Mouse (Mus musculus): Measurements from ENCODE around the gene Nutm1. TPM values are rescaled to one million over a fixed set of nuclear protein-coding genes. Genes with fewer than 3 reads are reported as not detected.
A peak's percentile ranks its signal among the peaks of the same experiment; 100 is the strongest.

The Nutm1 gene
- total RNA-seq, 1 experiment from 2014 or later = not detected

GRCm38 (mm10) chr2:112261748-112262653, 2.9 kb upstream of the Nutm1 start, which contains the start of gene Nop10:
Gene Nop10 (plus strand): TSS chr2:112261926.
- peak; percentile 90 for DNase-seq

- DNase-seq = peak; percentile 57
Observed at GRCm38 (mm10) chr2:112254675-112255515, 4.2 kb downstream of the Nutm1 start.

GRCm38 (mm10) chr2:112249780-112250453, 9.2 kb downstream of the Nutm1 start:
- DNase-seq = no peak

GRCm38 (mm10) chr2:112247323-112247722, 11.8 kb downstream of the Nutm1 start:
- DNase-seq = no peak

- DNase-seq = no peak
Observed at GRCm38 (mm10) chr2:112246193-112246592, 12.9 kb downstream of the Nutm1 start.

- no peak for DNase-seq
Observed at GRCm38 (mm10) chr2:112245307-112245706, 13.8 kb downstream of the Nutm1 start.

GRCm38 (mm10) chr2:112241787-112242186, 17.3 kb downstream of the Nutm1 start:
- DNase-seq = no peak

- DNase-seq = peak; percentile 30
Observed at GRCm38 (mm10) chr2:112239935-112240721, 19.0 kb downstream of the Nutm1 start.

GRCm38 (mm10) chr2:112239212-112239934, 19.7 kb downstream of the Nutm1 start, which contains the start of gene Lpcat4:
Gene Lpcat4 (plus strand): TSS chr2:112239468.
- peak; percentile 92 for DNase-seq

GRCm38 (mm10) chr2:112238006-112238405, 21.1 kb downstream of the Nutm1 start:
- no peak for DNase-seq

- DNase-seq = no peak
Observed at GRCm38 (mm10) chr2:112236620-112237019, 22.5 kb downstream of the Nutm1 start.

GRCm38 (mm10) chr2:112232623-112233022, 26.5 kb downstream of the Nutm1 start:
- no peak for DNase-seq

- no peak for DNase-seq
Observed at GRCm38 (mm10) chr2:112224356-112224755, 34.7 kb downstream of the Nutm1 start.

GRCm38 (mm10) chr2:112222607-112223006, 36.5 kb downstream of the Nutm1 start:
- DNase-seq = no peak

- no peak for DNase-seq
Observed at GRCm38 (mm10) chr2:112220880-112221279, 38.2 kb downstream of the Nutm1 start.

GRCm38 (mm10) chr2:112217614-112218013, 41.5 kb downstream of the Nutm1 start:
- DNase-seq = no peak

GRCm38 (mm10) chr2:112215977-112216376, 43.1 kb downstream of the Nutm1 start:
- DNase-seq = peak; percentile 9

- no peak for DNase-seq
Observed at GRCm38 (mm10) chr2:112210699-112211098, 48.4 kb downstream of the Nutm1 start.

GRCm38 (mm10) chr2:112210142-112210541, 48.9 kb downstream of the Nutm1 start:
- peak; percentile 19 for DNase-seq

GRCm38 (mm10) chr2:112203056-112203455, 56.0 kb downstream of the Nutm1 start:
- DNase-seq = no peak
